Mouse (Mus musculus) heart, embryonic 11.5 days (tissue): ENCODE data around the gene Lars2. TPM values are rescaled to one million over a fixed set of nuclear protein-coding genes. Genes with fewer than 3 reads are reported as not detected.
A peak's percentile ranks its signal among the peaks of the same experiment; 100 is the strongest.

Source experiments
- ATAC-seq: fragments of 200-750 bp; cut with Nextera tagmentation; replicated peaks from 2 replicates; pipeline ENCODE4 v1.8.0; 2017; ENCODE audit warnings: moderate library complexity; ENCODE audit not compliant: insufficient number of reproducible peaks, low FRiP score, low TSS enrichment
- H3K27ac ChIP-seq: fragments of 300-500 bp; sonication (generic); 2 replicates; pipeline ENCODE4 v1.5.1; 2014; ENCODE audit warnings: mild to moderate bottlenecking, low read depth, low read length
- H3K27me3 ChIP-seq: fragments of 300-500 bp; sonication (generic); 2 replicates; pipeline ENCODE4 v1.6.1; 2014; ENCODE audit warnings: mild to moderate bottlenecking, low read length, mixed read lengths; ENCODE audit not compliant: control insufficient read depth, insufficient read depth
- H3K36me3 ChIP-seq: fragments of 300-500 bp; sonication (generic); 2 replicates; pipeline ENCODE4 v1.6.1; 2014; ENCODE audit warnings: mild to moderate bottlenecking, low read length, moderate library complexity, mixed read lengths; ENCODE audit not compliant: control insufficient read depth, insufficient read depth
- H3K4me1 ChIP-seq: fragments of 300-500 bp; sonication (generic); 2 replicates; pipeline ENCODE4 v1.6.1; 2014; ENCODE audit warnings: low read length; ENCODE audit not compliant: control insufficient read depth, insufficient read depth
- H3K4me2 ChIP-seq: fragments of 300-500 bp; sonication (generic); 2 replicates; pipeline ENCODE4 v1.6.1; 2014; ENCODE audit warnings: mild to moderate bottlenecking, moderate library complexity
- H3K4me3 ChIP-seq: fragments of 300-500 bp; sonication (generic); 2 replicates; pipeline ENCODE4 v1.5.1; 2014; ENCODE audit warnings: low read depth, low read length
- H3K9ac ChIP-seq: fragments of 300-500 bp; sonication (generic); 2 replicates; pipeline ENCODE4 v1.6.1; 2014; ENCODE audit warnings: mild to moderate bottlenecking, low read depth, low read length, moderate library complexity
- H3K9me3 ChIP-seq: fragments of 300-500 bp; sonication (generic); replicated peaks from 2 replicates; pipeline ENCODE4 v1.6.1; 2016; ENCODE audit warnings: low read length; ENCODE audit not compliant: control insufficient read depth
- WGBS: fragments of 180-500 bp; shearing (Covaris S2); extraction: QIAGEN DNeasy Blood & Tissue Kit; methylation state at CpG from one replicate; pipeline ENCODE4 v1.1.7; 2014; ENCODE audit not compliant: insufficient replicate concordance; 5-methylcytosine and 5-hydroxymethylcytosine counted together
- polyA plus RNA-seq: library from polyadenylated mRNA; unstranded; fragments of >200 nt; fragmentation: Nextera tagmentation; extraction: Ambion mirVana; gene quantifications from 2 replicates; pipeline ENCODE4 v1.2.1, GENCODE M21; 2014

Lars2 gene
- polyA plus RNA-seq, 1 experiment from 2014 or later: 1,126 TPM

DNA sequence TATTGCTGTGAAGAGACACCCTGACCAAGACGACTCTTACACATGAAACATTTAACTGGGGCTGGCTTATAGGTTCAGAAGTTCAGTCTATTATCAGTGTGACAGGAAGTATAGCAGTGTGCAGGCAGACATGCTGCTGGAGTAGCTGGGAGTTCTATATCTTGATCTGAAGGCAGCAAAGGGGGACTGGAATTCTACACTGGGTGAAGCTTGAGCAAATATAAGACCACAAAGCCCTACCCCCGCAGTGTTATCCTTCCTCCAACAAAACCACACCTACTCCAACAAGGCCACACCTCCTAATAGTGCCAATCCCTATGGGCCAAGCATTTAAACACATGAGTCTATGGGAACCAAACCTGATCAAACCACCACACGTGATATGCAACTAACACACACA lies 85.0 kb downstream of the Lars2 start:
- ATAC-seq: no peak
- Histone ChIP-seq H3K4me2 (no peak overlapping the region), H3K9me3 (no peaks in the 10 kb centered on the region), H3K27ac (no peak overlapping the region), H3K9ac (no peak overlapping the region), H3K4me3 (no peak overlapping the region), H3K4me1 (peaks cover 3% of the 10 kb centered on the region; the same call in 1 of the 2 replicates), H3K36me3 (no peaks in the 10 kb centered on the region; the same call in 1 of the 2 replicates), H3K27me3 (no peaks in the 10 kb centered on the region)
- WGBS: 69% methylated on average over 3 of the region's 3 CpGs

DNA sequence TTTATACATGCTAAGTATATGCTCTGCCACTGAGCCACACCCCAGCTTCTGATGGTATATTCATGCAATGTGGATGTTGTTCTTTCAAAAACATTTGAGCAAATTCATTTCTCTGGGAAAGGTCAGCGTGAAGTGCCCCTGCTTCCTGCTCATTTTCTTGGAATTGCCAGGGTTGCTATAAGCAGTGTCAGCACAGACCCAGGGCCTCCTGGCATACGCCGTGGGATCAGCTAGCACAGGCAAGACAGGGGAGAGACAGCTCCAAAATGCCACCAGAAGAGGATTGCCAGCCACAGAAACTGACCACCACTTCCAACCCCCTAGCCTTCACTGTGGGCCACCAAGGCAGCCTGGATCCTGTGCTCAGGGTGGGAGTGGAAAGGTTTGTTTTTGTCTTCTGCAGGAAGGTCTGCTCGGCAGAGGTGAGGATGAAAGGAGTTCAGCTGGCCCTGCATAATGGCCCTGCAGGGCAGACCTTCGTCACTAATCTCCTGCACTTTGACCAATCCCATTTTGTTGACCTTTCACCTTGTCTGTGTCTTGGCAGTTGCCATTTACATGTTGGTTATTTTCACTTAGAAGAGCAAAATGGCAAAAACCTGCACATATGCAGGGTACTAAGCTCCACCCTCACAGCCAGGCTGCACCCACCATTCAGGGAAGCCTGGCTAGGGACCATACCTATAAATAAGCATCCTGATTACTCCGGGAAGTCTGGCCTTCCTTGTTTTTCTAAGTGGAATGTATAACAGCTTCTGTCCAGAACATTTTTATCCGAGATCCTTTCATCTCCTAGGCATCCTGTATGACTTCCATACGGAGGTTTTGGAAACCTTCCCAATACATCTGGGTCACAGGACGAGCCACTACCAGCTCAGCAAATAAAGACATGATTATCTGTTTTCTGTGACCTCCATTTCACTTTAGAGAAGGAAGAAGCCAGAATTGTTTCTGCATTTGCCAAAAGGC lies 90.2 kb downstream of the Lars2 start:
- H3K4me1 ChIP-seq: peaks cover 11% of the 10 kb centered on the region
- H3K4me2 ChIP-seq: no peak overlapping the region
- peaks cover 3% of the 10 kb centered on the region; the same call in 1 of the 2 replicates for H3K36me3 ChIP-seq
- H3K27me3 ChIP-seq: no peaks in the 10 kb centered on the region
- no peak overlapping the region for H3K4me3 ChIP-seq
- peak overlapping the region; percentile 24; the same call in 1 of the 2 replicates for H3K27ac ChIP-seq
- 50% methylated on average over 9 of the region's 9 CpGs for WGBS
- H3K9me3 ChIP-seq: no peaks in the 10 kb centered on the region
- no peak overlapping the region for H3K9ac ChIP-seq
- no peak for ATAC-seq

DNA sequence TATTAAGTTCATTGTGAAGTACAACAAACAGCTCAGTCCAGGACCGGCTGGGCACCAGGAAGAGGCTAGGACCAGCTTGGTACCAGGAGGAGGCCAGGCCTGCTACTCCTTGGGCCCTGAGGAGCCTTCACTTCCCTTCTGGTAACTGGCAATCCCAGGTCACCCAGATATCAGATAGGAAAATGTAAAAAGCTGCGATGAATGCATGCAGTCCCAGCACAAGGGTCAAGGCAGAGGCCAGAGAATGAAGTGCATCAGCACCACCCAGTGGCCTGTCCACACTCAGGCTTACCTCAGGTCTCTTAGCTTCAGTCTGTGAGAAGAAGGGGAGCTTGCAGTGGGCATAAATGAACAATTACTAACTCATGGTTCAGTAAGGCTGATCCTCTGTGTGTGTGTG lies 90.9 kb downstream of the Lars2 start:
- no peak overlapping the region for H3K4me2 ChIP-seq
- no peaks in the 10 kb centered on the region for H3K9me3 ChIP-seq
- H3K9ac ChIP-seq: no peak overlapping the region
- peaks cover 3% of the 10 kb centered on the region; the same call in 1 of the 2 replicates for H3K36me3 ChIP-seq
- peaks cover 11% of the 10 kb centered on the region for H3K4me1 ChIP-seq
- no peak for ATAC-seq
- WGBS: 49% methylated on average over 2 of the region's 2 CpGs
- peak overlapping the region; percentile 24; the same call in 1 of the 2 replicates for H3K27ac ChIP-seq
- no peak overlapping the region for H3K4me3 ChIP-seq
- H3K27me3 ChIP-seq: no peaks in the 10 kb centered on the region

DNA sequence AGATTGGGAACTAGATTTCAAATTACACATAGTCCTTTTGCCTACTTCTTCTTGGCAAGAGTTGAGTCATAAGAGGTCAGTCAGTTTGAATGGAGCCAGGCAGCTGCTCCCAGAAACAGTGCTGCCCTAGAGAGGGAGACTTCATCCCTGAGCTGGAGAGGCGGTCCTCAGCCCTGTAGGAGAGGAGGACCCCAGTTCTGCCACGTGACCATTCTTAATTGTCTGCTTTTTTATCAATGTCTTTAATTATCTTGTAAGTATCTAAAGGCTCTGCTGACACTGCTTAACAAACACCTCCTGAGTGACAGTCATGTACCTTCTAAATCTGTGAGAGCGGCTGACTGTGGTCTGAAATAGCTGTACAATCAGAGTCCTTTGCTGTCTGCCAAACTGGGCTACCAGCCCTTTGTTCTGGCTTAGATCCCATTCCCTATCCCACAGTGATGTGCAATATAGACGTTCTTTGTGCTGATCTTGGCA lies 100.5 kb downstream of the Lars2 start:
- Histone ChIP-seq H3K36me3 (0 out of 2 replicates have a peak, but pooled peaks cover 3% of the 10 kb centered on the region), H3K27ac (peak overlapping the region; percentile 3; the same call in 1 of the 2 replicates), H3K4me3 (no peak overlapping the region), H3K4me2 (no peak overlapping the region), H3K4me1 (peaks cover 11% of the 10 kb centered on the region), H3K27me3 (no peaks in the 10 kb centered on the region), H3K9me3 (no peaks in the 10 kb centered on the region), H3K9ac (no peak overlapping the region)
- 0 out of 2 replicates have a peak, but pooled peaks have one; percentile 42 for ATAC-seq
- 49% methylated on average over 4 of the region's 4 CpGs for WGBS

DNA sequence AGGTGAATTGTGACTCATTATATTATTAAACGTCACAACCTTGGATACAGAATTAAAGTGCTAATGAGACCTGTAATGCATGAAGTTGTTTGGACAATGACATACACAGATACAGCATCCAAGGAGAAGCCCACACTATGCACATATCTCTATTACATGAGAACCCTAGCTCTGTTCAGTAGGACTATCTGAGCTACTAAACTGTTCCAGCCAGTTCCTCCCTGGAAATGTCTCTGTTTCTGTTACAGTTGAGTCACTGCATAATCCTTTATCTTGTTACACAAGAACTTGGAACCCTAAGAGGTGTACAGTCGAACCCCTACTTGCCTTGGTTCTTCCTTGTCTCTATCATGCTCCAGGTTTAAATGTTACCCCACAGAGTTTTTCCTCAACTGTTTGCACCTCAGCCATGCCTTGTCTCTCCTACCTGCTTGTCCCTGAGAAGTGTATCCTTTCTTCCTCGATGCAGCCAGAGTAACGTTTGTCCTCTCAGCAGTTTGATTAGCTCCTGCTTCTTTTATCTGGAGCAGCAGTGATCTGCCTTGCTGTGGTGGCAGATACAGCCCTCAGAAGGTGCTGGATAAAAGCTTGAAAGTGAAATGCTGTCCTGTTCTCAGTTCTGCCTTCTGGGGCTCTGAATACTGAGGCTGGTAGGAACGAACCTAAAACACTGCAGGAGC lies 101.8 kb downstream of the Lars2 start:
- WGBS: 46% methylated on average over 5 of the region's 5 CpGs
- Histone ChIP-seq H3K4me1 (peaks cover 11% of the 10 kb centered on the region), H3K4me3 (no peak overlapping the region), H3K9me3 (no peaks in the 10 kb centered on the region), H3K4me2 (no peak overlapping the region), H3K27me3 (no peaks in the 10 kb centered on the region), H3K36me3 (0 out of 2 replicates have a peak, but pooled peaks cover 3% of the 10 kb centered on the region), H3K9ac (no peak overlapping the region), H3K27ac (no peak overlapping the region)
- ATAC-seq: no peak

DNA sequence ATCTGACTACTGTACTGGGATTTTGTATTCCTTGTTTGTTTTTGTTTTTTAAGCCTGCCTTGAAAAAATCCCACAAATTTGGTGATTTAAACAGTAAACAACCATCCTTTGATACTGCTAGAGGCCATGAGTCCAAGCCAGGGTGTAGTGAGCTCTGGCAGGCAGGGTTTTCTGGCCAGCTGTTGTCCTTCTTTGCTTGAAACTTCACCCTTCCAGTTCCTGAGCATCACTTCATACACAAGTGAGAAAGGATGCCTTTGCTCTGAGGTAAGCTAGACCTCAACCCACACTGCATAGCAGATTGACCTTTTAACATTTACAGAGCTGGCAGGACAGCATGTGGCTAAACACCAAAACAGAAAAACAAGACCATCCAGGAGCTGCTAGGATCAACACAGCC lies 102.4 kb downstream of the Lars2 start:
- H3K9ac ChIP-seq: no peak overlapping the region
- H3K27ac ChIP-seq: no peak overlapping the region
- H3K4me2 ChIP-seq: no peak overlapping the region
- no peaks in the 10 kb centered on the region for H3K27me3 ChIP-seq
- ATAC-seq: no peak
- no peaks in the 10 kb centered on the region for H3K9me3 ChIP-seq
- H3K4me3 ChIP-seq: no peak overlapping the region
- peaks cover 11% of the 10 kb centered on the region for H3K4me1 ChIP-seq
- H3K36me3 ChIP-seq: no peaks in the 10 kb centered on the region

DNA sequence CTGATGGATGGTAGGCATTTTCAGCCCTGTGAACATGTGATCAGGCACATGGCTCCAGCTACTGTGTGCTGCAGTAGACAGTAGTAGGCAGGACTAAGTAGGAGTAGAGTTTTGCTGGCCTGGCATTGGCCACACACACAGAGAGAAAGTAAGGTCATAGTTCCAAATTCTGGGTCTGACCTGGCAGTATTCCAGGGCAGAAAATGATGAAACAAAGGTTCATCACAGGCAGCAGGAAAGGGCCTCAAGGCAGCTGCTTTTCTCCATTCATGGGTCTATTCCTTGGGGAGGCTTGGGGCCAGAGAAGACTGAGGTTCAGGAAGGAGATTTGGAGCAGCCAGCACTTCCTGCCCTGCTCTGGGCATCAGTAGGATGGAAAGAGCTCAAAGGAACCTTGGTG lies 106.7 kb downstream of the Lars2 start:
- Histone ChIP-seq H3K4me2 (no peak overlapping the region), H3K27me3 (no peaks in the 10 kb centered on the region), H3K4me1 (0 out of 2 replicates have a peak, but pooled peaks cover 5% of the 10 kb centered on the region), H3K9me3 (no peaks in the 10 kb centered on the region), H3K27ac (no peak overlapping the region), H3K36me3 (no peaks in the 10 kb centered on the region), H3K9ac (no peak overlapping the region), H3K4me3 (no peak overlapping the region)
- no peak for ATAC-seq

DNA sequence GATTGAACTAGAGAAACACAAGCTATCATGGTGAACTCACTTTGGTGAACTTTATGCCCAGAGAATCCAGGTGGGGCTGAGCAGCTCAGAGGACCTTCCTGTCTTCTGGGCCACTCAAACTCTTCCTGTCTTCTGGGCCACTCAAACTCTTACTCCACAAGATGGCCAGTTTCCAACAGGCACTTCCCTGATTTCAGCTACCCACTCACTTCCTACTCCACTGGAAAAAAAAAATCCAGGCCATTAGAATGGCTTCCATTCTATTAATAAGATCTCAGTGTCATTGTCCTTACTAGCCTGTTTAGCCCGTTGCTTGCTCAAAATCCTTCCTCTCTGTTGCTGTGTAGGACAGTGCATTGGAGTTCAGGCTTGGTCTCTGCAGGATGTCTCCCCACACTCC lies 108.8 kb downstream of the Lars2 start:
- Histone ChIP-seq H3K9ac (no peak overlapping the region), H3K4me1 (peaks cover 13% of the 10 kb centered on the region), H3K4me2 (no peak overlapping the region), H3K27me3 (no peaks in the 10 kb centered on the region), H3K27ac (no peak overlapping the region), H3K36me3 (no peaks in the 10 kb centered on the region), H3K4me3 (no peak overlapping the region), H3K9me3 (no peaks in the 10 kb centered on the region)
- WGBS: 67% methylated on average over 1 of the region's 1 CpGs
- ATAC-seq: no peak
